Mouse (Mus musculus): ENCODE results near the gene Kiz.

The Kiz gene

GRCm38 (mm10) chr2:146975453-146976028, 119.9 kb downstream of the Kiz start:
- no peak for DNase-seq (ENCODE audit: low spot score in 2 of 2)

GRCm38 (mm10) chr2:146982786-146983185, 127.1 kb downstream of the Kiz start:
- DNase-seq (ENCODE audit: low spot score in 2 of 2), result no peak

- no peak for DNase-seq (ENCODE audit: low spot score in 2 of 2)
These were observed 129.2 kb downstream of the Kiz start for GRCm38 (mm10) chr2:146984831-146985230.

GRCm38 (mm10) chr2:146985807-146986206, 130.1 kb downstream of the Kiz start:
- no peak for DNase-seq (ENCODE audit: low spot score in 2 of 2)

- DNase-seq (ENCODE audit: low spot score in 2 of 2), result no peak
These were observed 130.8 kb downstream of the Kiz start for GRCm38 (mm10) chr2:146986429-146986828.

- DNase-seq (ENCODE audit: low spot score in 2 of 2), result no peak
These were observed 151.6 kb downstream of the Kiz start for GRCm38 (mm10) chr2:147007265-147007664.

GRCm38 (mm10) chr2:147009084-147009483, 153.4 kb downstream of the Kiz start:
- DNase-seq (ENCODE audit: low spot score in 2 of 2), result no peak

- DNase-seq (ENCODE audit: low spot score in 2 of 2), result no peak
These were observed 154.5 kb downstream of the Kiz start for GRCm38 (mm10) chr2:147010141-147010540.

- DNase-seq (ENCODE audit: low spot score in 2 of 2), result no peak
These were observed 155.3 kb downstream of the Kiz start for GRCm38 (mm10) chr2:147010952-147011351.

GRCm38 (mm10) chr2:147011474-147012140, 155.9 kb downstream of the Kiz start:
- DNase-seq (ENCODE audit: low spot score in 2 of 2), result no peak

- no peak for DNase-seq (ENCODE audit: low spot score in 2 of 2)
These were observed 156.5 kb downstream of the Kiz start for GRCm38 (mm10) chr2:147012141-147012622.

- peak; percentile 92 to 95 for DNase-seq (ENCODE audit: low spot score in 2 of 2)
These were observed 157.0 kb downstream of the Kiz start, which contains the start of gene Xrn2 for GRCm38 (mm10) chr2:147012623-147013184. Gene Xrn2 (plus strand): TSS chr2:147012996.

GRCm38 (mm10) chr2:147013194-147013969, 157.7 kb downstream of the Kiz start:
- peak in 1 of 2 experiments; percentile 65 for DNase-seq (ENCODE audit: low spot score in 2 of 2)

- DNase-seq (ENCODE audit: low spot score in 2 of 2), result no peak
These were observed 158.6 kb downstream of the Kiz start for GRCm38 (mm10) chr2:147014101-147014886.

Measured in urinary bladder, postnatal 4 days (tissue).